Mouse (Mus musculus) stomach, embryonic 16.5 days (tissue): ENCODE measurements at regions not wholly inside any gene's neighbourhood (a gene's known extent, or its start where the extent isn't known, plus 50 kb on each side); places are given as distances from the start of the nearest gene placed in this dataset.

ENCODE experiments used
- ATAC-seq: fragments of 200-750 bp; cut with Nextera tagmentation; 2 replicates; pipeline ENCODE4 v1.8.0; 2017; ENCODE audit warnings: moderate number of reproducible peaks, moderate TSS enrichment; ENCODE audit not compliant: insufficient read depth, low FRiP score
- H3K27ac ChIP-seq: fragments of 300-500 bp; sonication (generic); 2 replicates; pipeline ENCODE4 v1.5.1; 2014; ENCODE audit warnings: low read length
- H3K27me3 ChIP-seq: fragments of 300-500 bp; sonication (generic); 2 replicates; pipeline ENCODE4 v1.6.1; 2014; ENCODE audit warnings: low read length, control low read depth, mixed read lengths; ENCODE audit not compliant: control insufficient read depth, insufficient read depth
- H3K36me3 ChIP-seq: fragments of 300-500 bp; sonication (generic); 2 replicates; pipeline ENCODE4 v1.6.1; 2014; ENCODE audit warnings: low read length; ENCODE audit not compliant: control insufficient read depth, insufficient read depth
- H3K4me1 ChIP-seq: fragments of 300-500 bp; sonication (generic); 2 replicates; pipeline ENCODE4 v1.6.1; 2014; ENCODE audit warnings: low read length, control low read depth, mixed read lengths; ENCODE audit not compliant: control insufficient read depth, insufficient read depth
- H3K4me2 ChIP-seq: fragments of 300-500 bp; sonication (generic); 2 replicates; pipeline ENCODE4 v1.6.1; 2014; ENCODE audit warnings: low read depth, low read length, mixed read lengths
- H3K4me3 ChIP-seq: fragments of 300-500 bp; sonication (generic); replicated peaks from 2 replicates; pipeline ENCODE4 v1.5.1; 2014; ENCODE audit warnings: mild to moderate bottlenecking, low read length
- H3K9ac ChIP-seq: fragments of 300-500 bp; sonication (generic); 2 replicates; pipeline ENCODE4 v1.6.1; 2014; ENCODE audit warnings: low read length
- H3K9me3 ChIP-seq: fragments of 300-500 bp; sonication (generic); replicated peaks from 2 replicates; pipeline ENCODE4 v1.6.1; 2016; ENCODE audit warnings: low read length, control low read depth; ENCODE audit not compliant: control insufficient read depth
- WGBS: fragments of 180-500 bp; shearing (Covaris S2); extraction: QIAGEN DNeasy Blood & Tissue Kit; methylation state at CpG from one replicate; pipeline ENCODE4 v1.1.7; 2014; 5-methylcytosine and 5-hydroxymethylcytosine counted together

GRCm38 (mm10) chr14:71159556-71159955 lies 559.9 kb upstream of the Fam160b2 start:
- no peaks in the 10 kb centered on the region for H3K27me3 ChIP-seq
- no peaks in the 10 kb centered on the region for H3K36me3 ChIP-seq
- no peak for ATAC-seq
- 75% methylated on average over 2 of the region's 2 CpGs for WGBS
- H3K4me1 ChIP-seq = no peaks in the 10 kb centered on the region
- no peak overlapping the region for H3K9ac ChIP-seq
- H3K9me3 ChIP-seq = no peaks in the 10 kb centered on the region
- H3K4me2 ChIP-seq = no peak overlapping the region
- H3K4me3 ChIP-seq = no peak overlapping the region
- no peak overlapping the region for H3K27ac ChIP-seq

- H3K27ac ChIP-seq = no peak overlapping the region
- ATAC-seq = no peak
- H3K36me3 ChIP-seq = no peaks in the 10 kb centered on the region
- H3K4me3 ChIP-seq = no peak overlapping the region
- no peaks in the 10 kb centered on the region for H3K4me1 ChIP-seq
- H3K27me3 ChIP-seq = no peaks in the 10 kb centered on the region
- no peaks in the 10 kb centered on the region for H3K9me3 ChIP-seq
- no peak overlapping the region for H3K9ac ChIP-seq
- H3K4me2 ChIP-seq = no peak overlapping the region
- 85% methylated on average over 1 of the region's 1 CpGs for WGBS
Measured at GRCm38 (mm10) chr14:71142465-71142864, 542.8 kb upstream of the Fam160b2 start.

- H3K36me3 ChIP-seq = no peaks in the 10 kb centered on the region
- no peaks in the 10 kb centered on the region for H3K4me1 ChIP-seq
- H3K9me3 ChIP-seq = no peaks in the 10 kb centered on the region
- no peak overlapping the region for H3K4me2 ChIP-seq
- WGBS = 76% methylated on average over 4 of the region's 4 CpGs
- no peak overlapping the region for H3K9ac ChIP-seq
- H3K27me3 ChIP-seq = no peaks in the 10 kb centered on the region
- H3K4me3 ChIP-seq = no peak overlapping the region
- no peak overlapping the region for H3K27ac ChIP-seq
- ATAC-seq = no peak
Measured at GRCm38 (mm10) chr14:71129771-71130211, 530.2 kb upstream of the Fam160b2 start.

GRCm38 (mm10) chr14:71128495-71128894 lies 528.9 kb upstream of the Fam160b2 start:
- Histone ChIP-seq H3K27ac (no peak overlapping the region), H3K4me3 (no peak overlapping the region), H3K9me3 (no peaks in the 10 kb centered on the region), H3K4me1 (no peaks in the 10 kb centered on the region), H3K9ac (no peak overlapping the region), H3K27me3 (no peaks in the 10 kb centered on the region), H3K36me3 (no peaks in the 10 kb centered on the region), H3K4me2 (no peak overlapping the region)
- WGBS = 64% methylated on average over 3 of the region's 3 CpGs
- no peak for ATAC-seq

GRCm38 (mm10) chr14:71118681-71119080 lies 519.0 kb upstream of the Fam160b2 start:
- H3K9me3 ChIP-seq = no peaks in the 10 kb centered on the region
- 61% methylated on average over 7 of the region's 7 CpGs for WGBS
- no peak overlapping the region for H3K9ac ChIP-seq
- no peak overlapping the region for H3K27ac ChIP-seq
- no peaks in the 10 kb centered on the region for H3K36me3 ChIP-seq
- H3K4me1 ChIP-seq = no peaks in the 10 kb centered on the region
- no peak overlapping the region for H3K4me2 ChIP-seq
- ATAC-seq = no peak
- no peaks in the 10 kb centered on the region for H3K27me3 ChIP-seq
- no peak overlapping the region for H3K4me3 ChIP-seq

GRCm38 (mm10) chr14:71115798-71116432 lies 516.3 kb upstream of the Fam160b2 start:
- H3K4me2 ChIP-seq = no peak overlapping the region
- no peaks in the 10 kb centered on the region for H3K27me3 ChIP-seq

GRCm38 (mm10) chr14:71115095-71115797 lies 515.6 kb upstream of the Fam160b2 start:
- no peak for ATAC-seq

More at GRCm38 (mm10) chr14:71115798-71116432, 516.3 kb upstream of the Fam160b2 start:
- Histone ChIP-seq H3K4me3 (no peak overlapping the region), H3K9ac (no peak overlapping the region), H3K4me1 (no peaks in the 10 kb centered on the region), H3K36me3 (no peaks in the 10 kb centered on the region), H3K9me3 (no peaks in the 10 kb centered on the region), H3K27ac (no peak overlapping the region)
- ATAC-seq = no peak
- WGBS = 73% methylated on average over 3 of the region's 3 CpGs

GRCm38 (mm10) chr14:71113198-71113597 lies 513.6 kb upstream of the Fam160b2 start:
- Histone ChIP-seq H3K27ac (no peak overlapping the region), H3K4me2 (no peak overlapping the region), H3K9me3 (no peaks in the 10 kb centered on the region), H3K4me3 (no peak overlapping the region), H3K27me3 (no peaks in the 10 kb centered on the region), H3K9ac (no peak overlapping the region), H3K4me1 (no peaks in the 10 kb centered on the region), H3K36me3 (no peaks in the 10 kb centered on the region)
- no peak for ATAC-seq

More at GRCm38 (mm10) chr14:71115095-71115797, 515.6 kb upstream of the Fam160b2 start:
- Histone ChIP-seq H3K36me3 (no peaks in the 10 kb centered on the region), H3K9me3 (no peaks in the 10 kb centered on the region), H3K4me2 (no peak overlapping the region), H3K9ac (no peak overlapping the region), H3K27me3 (no peaks in the 10 kb centered on the region), H3K4me1 (no peaks in the 10 kb centered on the region), H3K4me3 (no peak overlapping the region), H3K27ac (no peak overlapping the region)
- WGBS = 66% methylated on average over 8 of the region's 8 CpGs

- H3K36me3 ChIP-seq = no peaks in the 10 kb centered on the region
- no peak overlapping the region for H3K4me2 ChIP-seq
- no peak overlapping the region for H3K4me3 ChIP-seq
- no peak for ATAC-seq
- no peaks in the 10 kb centered on the region for H3K9me3 ChIP-seq
- no peak overlapping the region for H3K9ac ChIP-seq
- no peak overlapping the region for H3K27ac ChIP-seq
- H3K4me1 ChIP-seq = no peaks in the 10 kb centered on the region
- H3K27me3 ChIP-seq = no peaks in the 10 kb centered on the region
Measured at GRCm38 (mm10) chr14:71104617-71105016, 505.0 kb upstream of the Fam160b2 start.
